15 mouse cellular contexts compared by ENCODE assay signal in genomic region chr17:58773595-58773994, GRCm38 (mm10).
DNase-seq lines count a peak whose midpoint lies in the region.
"Had no signal": no experiment of that assay in that cellular context is flagged by ENCODE, and none has a peak within 500 bp of the region (broad histone marks: within the 10 kb centered on the region; RNA-seq: fewer than 3 reads in every experiment).

No protein-coding gene starts in this region.

- peak; percentile 12 for DNase-seq in embryo, embryonic 11 days
- no peak for DNase-seq in embryo, embryonic 10 days (ENCODE audit: low spot score)
- peak; percentile 5 to 6 for DNase-seq in heart, postnatal 10 days
- DNase-seq in heart, postnatal 4 days, result no peak
- DNase-seq in kidney, postnatal 14 days, result peak; percentile 5
- DNase-seq in kidney, postnatal 36 days, result no peak
- peak; percentile 5 for DNase-seq in yolk sac, embryonic 10.5 days (ENCODE audit: low spot score)
- DNase-seq in spleen, adult 12 weeks (ENCODE audit: low spot score), result no peak
- DNase-seq: adrenal gland, adult 2 months; adrenal gland, postnatal 36 days; cerebellum, adult 11 months; cerebellum, adult 8-10 months; cerebellum, postnatal 14 days; gastrocnemius, postnatal 10 days; heart, adult 2 months had no signal

- intact Hi-C loops in heart, postnatal 10 days (cut with DNase I), result no loop called here

Comparison
In these comparisons a context has a peak if more than half of its experiments do, and no peak if none do; other contexts are left out.
1. DNase-seq: peak in embryo, embryonic 11 days (single experiment), heart, postnatal 10 days (2 of 2), kidney, postnatal 14 days (single experiment) and yolk sac, embryonic 10.5 days (single experiment); none in embryo, embryonic 10 days (single experiment), heart, postnatal 4 days (single experiment), kidney, postnatal 36 days (0 of 2) and spleen, adult 12 weeks (single experiment).